Mouse (Mus musculus): ENCODE results near the gene Kat5. TPM values are rescaled to one million over a fixed set of nuclear protein-coding genes. Genes with fewer than 3 reads are reported as not detected.
A peak's percentile ranks its signal among the peaks of the same experiment; 100 is the strongest.

The Kat5 gene
- polyA plus RNA-seq, 1 experiment from 2014 or later: 60.1 TPM

DNA sequence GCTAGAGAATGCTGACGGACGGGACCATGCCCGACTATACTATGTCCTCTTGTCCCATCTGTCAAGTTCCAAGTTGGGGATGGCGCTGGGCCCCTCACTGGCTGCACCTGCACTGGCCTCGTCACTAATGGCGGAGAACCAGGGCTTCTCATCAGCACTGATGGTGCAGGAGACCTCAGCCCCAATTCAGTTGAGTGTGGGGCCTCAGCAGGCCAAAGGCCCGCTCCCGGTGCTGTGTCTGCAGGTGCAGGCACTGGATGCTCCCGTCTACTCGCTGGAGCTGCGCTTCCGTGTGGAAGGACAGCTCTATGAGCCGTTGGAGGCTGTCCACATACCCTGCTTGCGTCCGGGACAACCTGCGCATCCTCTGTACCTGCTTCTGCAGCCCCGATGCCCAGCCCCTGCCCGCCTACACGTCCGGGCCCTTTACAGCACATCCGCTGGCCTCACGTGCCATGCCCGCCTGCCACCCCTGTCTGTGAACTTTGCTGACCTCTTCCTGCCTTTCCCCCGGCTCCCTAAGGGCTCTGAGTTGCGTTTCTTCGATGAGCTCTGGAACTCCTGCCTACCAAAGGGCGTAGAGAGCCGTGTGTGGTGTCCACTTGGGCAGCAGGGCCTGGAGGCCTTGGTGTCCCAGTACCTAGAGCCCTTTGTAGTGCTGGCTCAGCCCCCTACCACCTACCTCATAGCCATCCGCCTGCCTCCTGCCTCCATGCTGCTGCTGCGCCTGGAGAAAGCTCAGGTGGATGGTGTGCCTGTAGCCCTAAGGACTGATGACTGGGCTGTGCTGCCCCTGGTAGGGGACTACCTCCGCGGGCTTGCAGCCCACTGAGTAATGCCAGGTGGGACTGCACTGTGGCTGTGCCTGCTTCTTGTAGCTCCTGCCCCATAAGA lies 39.4 kb downstream of the Kat5 start:
- ATAC-seq (ENCODE audit: insufficient number of reproducible peaks, insufficient read depth, low FRiP score, low TSS enrichment, low read depth): no peak
- Histone ChIP-seq H3K4me2 (no peak overlapping the region), H3K9me3 (no peaks in the 10 kb centered on the region), H3K27me3 (peaks cover 34% of the 10 kb centered on the region), H3K9ac (replicated peaks) (0 out of 2 replicates have a peak overlapping the region, but pooled peaks have one; percentile 14), H3K36me3 (no peaks in the 10 kb centered on the region), H3K4me3 (replicated peaks) (no peak overlapping the region), H3K27ac (no peak overlapping the region), H3K4me1 (replicated peaks) (peaks cover 24% of the 10 kb centered on the region)
- WGBS: 85% methylated on average over 32 of the region's 32 CpGs

GRCm38 (mm10) chr19:5569521-5569920 lies 40.5 kb downstream of the Kat5 start:
- Histone ChIP-seq H3K9me3 (no peaks in the 10 kb centered on the region), H3K4me2 (0 out of 2 replicates have a peak overlapping the region, but pooled peaks have one; percentile 90), H3K4me1 (replicated peaks) (peaks cover 24% of the 10 kb centered on the region), H3K27me3 (peaks cover 43% of the 10 kb centered on the region), H3K9ac (replicated peaks) (no peak overlapping the region), H3K36me3 (no peaks in the 10 kb centered on the region), H3K27ac (no peak overlapping the region), H3K4me3 (replicated peaks) (0 out of 2 replicates have a peak overlapping the region, but pooled peaks have one; percentile 73)
- 88% methylated on average over 10 of the region's 10 CpGs for WGBS
- ATAC-seq (ENCODE audit: insufficient number of reproducible peaks, insufficient read depth, low FRiP score, low TSS enrichment, low read depth): no peak

DNA sequence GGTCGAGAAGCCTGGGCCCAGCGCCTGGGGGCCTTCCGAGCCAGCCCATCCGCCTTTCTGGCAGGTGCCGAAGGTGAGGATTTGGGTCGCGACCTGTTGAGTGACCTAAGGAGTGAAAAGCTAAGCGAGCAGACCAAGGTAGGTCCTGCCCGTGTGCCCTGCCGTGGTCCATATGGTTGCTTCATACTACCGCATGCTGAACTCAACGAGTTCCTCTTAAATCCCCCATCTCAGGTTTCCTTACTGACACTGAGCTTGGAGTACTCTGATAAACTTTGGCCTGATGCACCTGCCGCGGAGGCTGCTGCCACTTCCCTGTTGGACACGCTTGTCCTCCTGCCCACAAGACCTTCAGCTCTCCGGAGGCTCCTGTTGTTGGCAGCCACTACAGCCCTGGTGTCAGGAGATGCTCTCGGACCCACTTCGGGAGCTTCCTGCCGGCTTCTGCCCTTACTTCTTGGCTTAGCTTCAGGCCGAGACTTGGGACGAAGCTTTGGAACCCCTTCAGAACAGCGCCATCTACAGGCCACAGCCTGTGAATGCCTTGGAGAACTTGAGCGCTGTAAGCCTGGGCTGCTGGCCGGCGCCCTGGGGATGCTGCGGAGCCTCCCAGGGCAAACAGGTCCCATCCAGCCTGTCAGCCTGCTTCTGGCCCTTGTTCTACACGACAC lies 41.4 kb downstream of the Kat5 start:
- H3K9me3 ChIP-seq: no peaks in the 10 kb centered on the region
- WGBS: 10% methylated on average over 27 of the region's 27 CpGs
- peaks cover 52% of the 10 kb centered on the region for H3K27me3 ChIP-seq
- peak overlapping the region; percentile 73 for H3K4me3 ChIP-seq (replicated peaks)
- ATAC-seq (ENCODE audit: insufficient number of reproducible peaks, insufficient read depth, low FRiP score, low TSS enrichment, low read depth): 0 out of 2 replicates have a peak, but pooled peaks have one; percentile 1
- H3K4me2 ChIP-seq: peak overlapping the region; percentile 90
- no peaks in the 10 kb centered on the region for H3K36me3 ChIP-seq
- H3K4me1 ChIP-seq (replicated peaks): peaks cover 24% of the 10 kb centered on the region
- H3K27ac ChIP-seq: no peak overlapping the region
- H3K9ac ChIP-seq (replicated peaks): peak overlapping the region; percentile 66

- H3K4me1 ChIP-seq (replicated peaks): peaks cover 24% of the 10 kb centered on the region
- peak within 1 kb of the TSS; percentile 66 for H3K9ac ChIP-seq (replicated peaks)
- peak; percentile 63 for ATAC-seq (ENCODE audit: insufficient number of reproducible peaks, insufficient read depth, low FRiP score, low TSS enrichment, low read depth)
- peak within 1 kb of the TSS; percentile 90 for H3K4me2 ChIP-seq
- peak within 1 kb of the TSS; percentile 73 for H3K4me3 ChIP-seq (replicated peaks)
- no peaks in the 10 kb centered on the region for H3K36me3 ChIP-seq
- H3K9me3 ChIP-seq: no peaks in the 10 kb centered on the region
- peak within 1 kb of the TSS; percentile 76 for H3K27ac ChIP-seq
- H3K27me3 ChIP-seq: peaks cover 59% of the 10 kb centered on the region
- under 1% methylated on average over 102 of the region's 102 CpGs for WGBS
Measured at GRCm38 (mm10) chr19:5567534-5568469, 42.2 kb downstream of the Kat5 start, which contains the start of gene Ap5b1. Gene Ap5b1, plus strand, starts transcription at chr19:5568025.

DNA sequence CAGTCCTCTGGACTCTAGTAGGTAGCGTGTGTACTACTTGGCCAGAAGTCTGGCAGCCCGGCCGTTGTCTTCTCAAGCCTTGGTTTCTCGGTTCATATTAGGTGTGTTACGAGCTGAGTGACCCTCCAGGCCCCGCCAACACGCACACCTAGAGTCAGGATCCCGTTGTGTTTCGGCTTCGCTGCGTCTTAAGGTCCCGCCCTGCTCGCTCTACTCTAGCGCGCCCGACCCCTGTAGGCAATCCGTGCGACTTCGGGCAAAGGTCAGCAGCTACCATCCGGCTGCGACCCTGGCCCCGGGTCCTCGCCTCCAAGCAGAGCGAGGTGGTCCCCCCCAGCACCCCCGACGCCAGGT lies 42.9 kb downstream of the Kat5 start:
- Histone ChIP-seq H3K4me3 (replicated peaks) (peak overlapping the region; percentile 73), H3K4me1 (replicated peaks) (peaks cover 24% of the 10 kb centered on the region), H3K9me3 (no peaks in the 10 kb centered on the region), H3K9ac (replicated peaks) (peak overlapping the region; percentile 66), H3K4me2 (peak overlapping the region; percentile 90), H3K27ac (peak overlapping the region; percentile 76), H3K36me3 (no peaks in the 10 kb centered on the region), H3K27me3 (peaks cover 66% of the 10 kb centered on the region)
- ATAC-seq (ENCODE audit: insufficient number of reproducible peaks, insufficient read depth, low FRiP score, low TSS enrichment, low read depth): 0 out of 2 replicates have a peak, but pooled peaks have one; percentile 26
- WGBS: 4% methylated on average over 26 of the region's 26 CpGs

- Histone ChIP-seq H3K9ac (replicated peaks) (no peak overlapping the region), H3K36me3 (no peaks in the 10 kb centered on the region), H3K9me3 (no peaks in the 10 kb centered on the region), H3K4me1 (replicated peaks) (peaks cover 24% of the 10 kb centered on the region), H3K27ac (no peak overlapping the region), H3K4me2 (no peak overlapping the region), H3K4me3 (replicated peaks) (no peak overlapping the region), H3K27me3 (peaks cover 74% of the 10 kb centered on the region)
- WGBS: 53% methylated on average over 5 of the region's 5 CpGs
- ATAC-seq (ENCODE audit: insufficient number of reproducible peaks, insufficient read depth, low FRiP score, low TSS enrichment, low read depth): no peak
Measured at GRCm38 (mm10) chr19:5566316-5566715, 43.7 kb downstream of the Kat5 start.

DNA sequence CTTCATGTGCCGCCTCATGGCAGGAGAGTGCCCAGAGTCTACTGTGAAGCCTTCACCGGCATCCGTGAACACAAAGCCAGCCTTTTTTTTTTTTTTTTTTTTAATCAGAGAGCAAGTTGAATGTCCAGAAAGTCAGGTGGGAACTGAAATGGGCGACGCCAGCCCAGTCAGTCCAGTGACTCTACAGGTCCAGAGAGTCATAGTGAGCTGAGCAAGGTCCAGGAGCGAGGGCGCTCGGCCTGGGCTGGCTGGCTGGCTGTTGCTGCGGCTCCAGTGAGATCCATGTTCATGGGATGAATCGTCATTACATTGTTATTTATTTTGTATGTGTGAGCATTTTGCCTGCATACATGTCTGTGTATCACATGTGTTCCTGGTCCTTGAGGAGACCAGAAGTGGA lies 47.3 kb downstream of the Kat5 start:
- Histone ChIP-seq H3K27me3 (peaks cover 91% of the 10 kb centered on the region), H3K4me2 (no peak overlapping the region), H3K4me3 (replicated peaks) (no peak overlapping the region), H3K9ac (replicated peaks) (no peak overlapping the region), H3K27ac (no peak overlapping the region), H3K4me1 (replicated peaks) (peaks cover 35% of the 10 kb centered on the region), H3K36me3 (no peaks in the 10 kb centered on the region), H3K9me3 (no peaks in the 10 kb centered on the region)
- ATAC-seq (ENCODE audit: insufficient number of reproducible peaks, insufficient read depth, low FRiP score, low TSS enrichment, low read depth): no peak
- 91% methylated on average over 10 of the region's 10 CpGs for WGBS

GRCm38 (mm10) chr19:5561886-5562285 lies 48.2 kb downstream of the Kat5 start:
- no peak for ATAC-seq (ENCODE audit: insufficient number of reproducible peaks, insufficient read depth, low FRiP score, low TSS enrichment, low read depth)
- H3K4me2 ChIP-seq: no peak overlapping the region
- WGBS: 47% methylated on average over 3 of the region's 3 CpGs

DNA sequence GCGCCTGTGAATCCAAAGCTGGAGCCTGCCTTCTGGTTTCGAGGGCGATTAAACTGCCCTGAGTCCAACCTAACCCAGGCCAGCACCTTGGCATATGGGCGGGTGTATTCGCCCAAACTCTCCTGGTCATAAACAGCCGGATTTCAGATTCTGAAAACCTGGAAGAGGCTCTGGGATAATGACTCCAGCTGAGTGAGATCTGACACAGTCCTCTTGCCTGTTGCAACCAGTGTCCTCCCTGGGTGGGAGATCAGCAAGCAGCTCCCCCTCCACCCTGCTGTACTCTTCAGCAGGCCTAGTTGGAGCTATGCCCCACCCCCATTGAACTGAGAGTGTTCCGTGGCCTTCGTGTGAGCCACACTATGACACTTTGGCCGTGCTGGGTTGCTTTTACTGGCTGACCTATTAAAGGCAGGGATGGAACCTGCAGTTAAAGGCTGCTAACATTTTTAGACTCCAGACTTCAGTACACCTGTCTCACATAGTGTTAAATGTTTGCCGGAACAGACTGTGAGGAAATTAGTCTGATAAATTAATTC lies 48.7 kb downstream of the Kat5 start:
- 12% methylated on average over 10 of the region's 10 CpGs for WGBS
- H3K9me3 ChIP-seq: no peaks in the 10 kb centered on the region
- peaks cover 22% of the 10 kb centered on the region for H3K4me1 ChIP-seq (replicated peaks)
- H3K27ac ChIP-seq: no peak overlapping the region
- H3K9ac ChIP-seq (replicated peaks): peak overlapping the region; percentile 47; the same call in 1 of the 2 replicates
- no peaks in the 10 kb centered on the region for H3K36me3 ChIP-seq
- peaks cover 97% of the 10 kb centered on the region for H3K27me3 ChIP-seq
- ATAC-seq (ENCODE audit: insufficient number of reproducible peaks, insufficient read depth, low FRiP score, low TSS enrichment, low read depth): no peak
- peak overlapping the region; percentile 41 for H3K4me3 ChIP-seq (replicated peaks)
- H3K4me2 ChIP-seq: peak overlapping the region; percentile 80

More at GRCm38 (mm10) chr19:5561886-5562285, 48.2 kb downstream of the Kat5 start:
- H3K36me3 ChIP-seq: no peaks in the 10 kb centered on the region
- peaks cover 97% of the 10 kb centered on the region for H3K27me3 ChIP-seq
- no peak overlapping the region for H3K4me3 ChIP-seq (replicated peaks)
- H3K9me3 ChIP-seq: no peaks in the 10 kb centered on the region
- H3K4me1 ChIP-seq (replicated peaks): peaks cover 28% of the 10 kb centered on the region
- H3K27ac ChIP-seq: no peak overlapping the region
- H3K9ac ChIP-seq (replicated peaks): no peak overlapping the region

GRCm38 (mm10) chr19:5560457-5561041 lies 49.5 kb downstream of the Kat5 start, which contains the start of gene Ovol1:
Gene Ovol1, minus strand, starts transcription at chr19:5560646.
- no peaks in the 10 kb centered on the region for H3K9me3 ChIP-seq
- peak within 1 kb of the TSS; percentile 47 for H3K9ac ChIP-seq (replicated peaks)
- peak within 1 kb of the TSS; percentile 80 for H3K4me2 ChIP-seq
- H3K27me3 ChIP-seq: peaks cover 97% of the 10 kb centered on the region
- ATAC-seq (ENCODE audit: insufficient number of reproducible peaks, insufficient read depth, low FRiP score, low TSS enrichment, low read depth): no peak
- H3K36me3 ChIP-seq: no peaks in the 10 kb centered on the region
- no peak within 1 kb of the TSS for H3K27ac ChIP-seq
- peak within 1 kb of the TSS; percentile 41 for H3K4me3 ChIP-seq (replicated peaks)
- WGBS: under 1% methylated on average over 56 of the region's 57 CpGs
- peaks cover 22% of the 10 kb centered on the region for H3K4me1 ChIP-seq (replicated peaks)

All from limb, embryonic 12.5 days (tissue).